Mouse (Mus musculus) kidney, postnatal 14 days (tissue): Measurements from ENCODE around the gene Rint1.
"Not testable (repeated sequence)": the region's sequence is repeated elsewhere in the genome, so short reads cannot be mapped to it uniquely, and the experiment has no call there.

Experiments used
- DNase-seq: peaks from one replicate; pipeline ENCODE4 v3.0.0; 2022; ENCODE audit warnings: mixed read lengths

Gene Rint1

GRCm38 (mm10) chr5:23830897-23831752 is 43.6 kb downstream of the Rint1 start:
- DNase-seq: peak; percentile 34

- DNase-seq: not testable (repeated sequence)
Observed at GRCm38 (mm10) chr5:23835691-23836090, 48.2 kb downstream of the Rint1 start.

GRCm38 (mm10) chr5:23838158-23838557 is 50.6 kb downstream of the Rint1 start:
- no peak for DNase-seq

- DNase-seq: peak; percentile 98
Observed at GRCm38 (mm10) chr5:23843674-23844530, 56.4 kb downstream of the Rint1 start, which contains the start of gene Tomm7. Tomm7 (minus strand) TSS chr5:23844161.

- DNase-seq: peak; percentile 75
Observed at GRCm38 (mm10) chr5:23844531-23844841, 57.0 kb downstream of the Rint1 start.

GRCm38 (mm10) chr5:23845141-23845540 is 57.6 kb downstream of the Rint1 start:
- DNase-seq: no peak

- peak; percentile 94 for DNase-seq
Observed at GRCm38 (mm10) chr5:23850345-23851159, 63.0 kb downstream of the Rint1 start.

- DNase-seq: not testable (repeated sequence)
Observed at GRCm38 (mm10) chr5:23851160-23851555, 63.6 kb downstream of the Rint1 start.

- DNase-seq: not testable (repeated sequence)
Observed at GRCm38 (mm10) chr5:23852916-23853315, 65.4 kb downstream of the Rint1 start.

- no peak for DNase-seq
Observed at GRCm38 (mm10) chr5:23855484-23855883, 68.0 kb downstream of the Rint1 start.

- no peak for DNase-seq
Observed at GRCm38 (mm10) chr5:23856164-23856563, 68.7 kb downstream of the Rint1 start.

GRCm38 (mm10) chr5:23857189-23857588 is 69.7 kb downstream of the Rint1 start:
- DNase-seq: no peak

- no peak for DNase-seq
Observed at GRCm38 (mm10) chr5:23858001-23858400, 70.5 kb downstream of the Rint1 start.

- DNase-seq: no peak
Observed at GRCm38 (mm10) chr5:23858643-23859042, 71.1 kb downstream of the Rint1 start.

- DNase-seq: no peak
Observed at GRCm38 (mm10) chr5:23859087-23859718, 71.7 kb downstream of the Rint1 start.

GRCm38 (mm10) chr5:23859896-23860295 is 72.4 kb downstream of the Rint1 start:
- no peak for DNase-seq

GRCm38 (mm10) chr5:23861721-23862120 is 74.2 kb downstream of the Rint1 start:
- DNase-seq: no peak

GRCm38 (mm10) chr5:23862291-23862690 is 74.8 kb downstream of the Rint1 start:
- DNase-seq: peak; percentile 86

- DNase-seq: peak; percentile 31
Observed at GRCm38 (mm10) chr5:23863166-23864053, 75.9 kb downstream of the Rint1 start.

GRCm38 (mm10) chr5:23864054-23864965 is 76.8 kb downstream of the Rint1 start:
- DNase-seq: no peak
